Mouse (Mus musculus): ENCODE measurements around the gene Herc3.

GRCm38 (mm10) chr6:58828582-58828981 lies 2.7 kb upstream of the Herc3 start:
- TF ChIP-seq CTCF (IDR thresholded peaks at IDR 0.05; ENCODE audit: low read depth): no peak
- no peak for TF ChIP-seq EP300 (IDR thresholded peaks at IDR 0.05; ENCODE audit: low read depth)

Data from liver, embryonic 14.5 days (tissue).